In the genomic region with DNA sequence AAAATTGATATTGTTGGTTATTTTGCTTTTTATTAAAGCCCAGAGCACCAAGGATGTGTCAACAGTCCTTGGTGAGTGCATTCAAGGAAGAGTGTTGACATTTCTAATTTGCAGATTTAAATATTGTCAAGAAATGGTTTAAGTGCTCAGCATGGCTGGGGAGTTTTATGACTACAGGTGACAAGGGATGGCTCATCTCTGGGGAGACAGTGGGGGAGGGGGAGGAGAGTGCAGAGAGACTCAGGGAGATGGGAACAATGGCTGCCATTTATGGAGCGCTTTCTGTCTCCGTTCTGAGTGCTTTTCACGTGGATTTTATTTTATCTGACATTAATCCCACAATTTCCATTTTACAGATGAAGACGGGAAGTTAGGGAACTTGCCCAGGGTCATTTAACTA, we compare ENCODE assay signal across 28 mouse cellular contexts.
"Had no signal": no experiment of that assay in that cellular context is flagged by ENCODE, and none has a peak within 500 bp of the region (broad histone marks: within the 10 kb centered on the region; RNA-seq: fewer than 3 reads in every experiment).

No protein-coding gene starts in this region.

- H3K36me3 ChIP-seq: embryonic facial prominence, embryonic 10.5 days; embryonic facial prominence, embryonic 12.5 days; embryonic facial prominence, embryonic 13.5 days; embryonic facial prominence, embryonic 15.5 days; forebrain, embryonic 10.5 days; forebrain, embryonic 12.5 days; forebrain, embryonic 15.5 days had no signal

- H3K4me3 ChIP-seq: embryonic facial prominence, embryonic 10.5 days; embryonic facial prominence, embryonic 12.5 days; embryonic facial prominence, embryonic 13.5 days; embryonic facial prominence, embryonic 15.5 days; erythroblast, embryonic 14.5 days; forebrain, embryonic 10.5 days; forebrain, embryonic 12.5 days; forebrain, embryonic 13.5 days; forebrain, embryonic 15.5 days; gastrocnemius, adult 2 months had no signal

- H3K27ac ChIP-seq: embryonic facial prominence, embryonic 10.5 days; embryonic facial prominence, embryonic 12.5 days; embryonic facial prominence, embryonic 13.5 days; embryonic facial prominence, embryonic 15.5 days; forebrain, embryonic 10.5 days; forebrain, embryonic 12.5 days; forebrain, embryonic 13.5 days; forebrain, embryonic 15.5 days; gastrocnemius, adult 2 months had no signal

- H3K9ac ChIP-seq: embryonic facial prominence, embryonic 12.5 days; embryonic facial prominence, embryonic 13.5 days; embryonic facial prominence, embryonic 15.5 days; forebrain, embryonic 12.5 days; forebrain, embryonic 13.5 days; forebrain, embryonic 15.5 days; forebrain, postnatal 0 days had no signal

- H3K4me2 ChIP-seq: embryonic facial prominence, embryonic 12.5 days; embryonic facial prominence, embryonic 13.5 days; embryonic facial prominence, embryonic 15.5 days; forebrain, embryonic 12.5 days; forebrain, embryonic 13.5 days; forebrain, embryonic 15.5 days had no signal

- DNase-seq: cerebellum, adult 2 months; cerebellum, adult 8-10 months; cerebellum, adult 9-10 months; cerebellum, adult 9-11 months; cerebellum, postnatal 10 days; cerebellum, postnatal 14 days; cerebellum, postnatal 25 days; cerebellum, postnatal 36 days; embryo, embryonic 11 days; forebrain, postnatal 0 days; gastrocnemius, adult 2 months; gastrocnemius, postnatal 10 days; gastrocnemius, postnatal 14 days; gastrocnemius, postnatal 25 days; gastrocnemius, postnatal 36 days; heart, adult 11 months; heart, adult 18-20 months had no signal

- ATAC-seq: forebrain, embryonic 13.5 days; forebrain, embryonic 14.5 days; forebrain, embryonic 16.5 days had no signal

- H3K9me3 ChIP-seq: embryonic facial prominence, embryonic 10.5 days; embryonic facial prominence, embryonic 12.5 days; embryonic facial prominence, embryonic 13.5 days; embryonic facial prominence, embryonic 15.5 days; forebrain, embryonic 10.5 days; forebrain, embryonic 12.5 days; forebrain, embryonic 13.5 days; forebrain, embryonic 15.5 days had no signal

- H3K27me3 ChIP-seq: embryonic facial prominence, embryonic 12.5 days; embryonic facial prominence, embryonic 13.5 days; forebrain, embryonic 12.5 days; forebrain, embryonic 15.5 days had no signal
